Mouse (Mus musculus) Patski (cell line): ENCODE measurements at regions not wholly inside any gene's neighbourhood (a gene's known extent, or its start where the extent isn't known, plus 50 kb on each side); places are given as distances from the start of the nearest gene placed in this dataset.

Source experiments
- ATAC-seq: fragments of 100-300 bp; one replicate; pipeline ENCODE4 v1.8.0; 2021
- CTCF ChIA-PET: fragments of 350-600 bp; sonication (Branson Sonifier 250); formaldehyde crosslinking; loops from one replicate; lab custom pipeline; 2022; ENCODE audit warnings: inconsistent platforms; lab: Charles Lee
- POLR2A ChIA-PET: fragments of 350-600 bp; sonication (Branson Sonifier 250); formaldehyde crosslinking; loops from one replicate; lab custom pipeline; 2022; ENCODE audit warnings: antibody characterized with exemption, inconsistent platforms; lab: Charles Lee
- DNase-seq: peaks from one replicate; pipeline ENCODE4 v3.0.0-alpha.2; 2011; ENCODE audit warnings: low read depth, low spot score
- H3K27me3 ChIP-seq: fragments of 371-371 bp; one replicate; pipeline ENCODE4 v1.5.1; 2021
- CTCF ChIP-seq: fragments of 100-300 bp; IDR thresholded peaks from one replicate; pipeline ENCODE4 v1.5.1; 2021
- in situ Hi-C: fragments of 300-500 bp; cut with MboI; formaldehyde crosslinking; loops from 3 replicates; pipeline ENCODE4 v1.11.1; 2018; ENCODE audit warnings: low pct_unique_long_range_greater_than_20kb, mixed read lengths

DNA sequence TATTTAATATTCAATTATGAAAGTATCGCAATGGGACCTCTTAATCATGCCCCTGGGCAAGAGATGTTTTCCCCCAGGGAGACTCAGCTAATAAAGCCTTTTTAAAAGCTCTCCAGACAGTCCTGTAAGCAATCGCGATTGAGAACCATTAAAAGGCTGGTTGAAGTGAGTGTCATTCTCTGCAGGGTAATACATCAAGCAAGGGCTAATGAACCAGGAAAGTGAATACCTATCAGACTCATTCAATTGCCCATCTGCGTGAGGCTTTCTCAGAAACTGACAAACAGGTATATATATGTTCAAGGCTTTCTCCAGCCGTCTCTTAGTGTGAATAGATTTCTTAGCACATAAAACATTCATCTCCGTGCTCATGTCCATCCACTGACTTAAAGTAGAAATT is 286.8 kb upstream of the Xrcc4 start:
- DNase-seq (no peak), ATAC-seq (no peak)
- in situ Hi-C loops = no loop called here
- CTCF ChIA-PET = no interaction called here
- no peaks in the 10 kb centered on the region for H3K27me3 ChIP-seq
- POLR2A ChIA-PET = no interaction called here
- no peak for TF ChIP-seq CTCF

- ChIA-PET CTCF (no interaction called here), POLR2A (no interaction called here)
- DNase-seq = no peak
- H3K27me3 ChIP-seq = no peaks in the 10 kb centered on the region
- no peak for TF ChIP-seq CTCF
- in situ Hi-C loops = no loop called here
- ATAC-seq = no peak
Measured at GRCm38 (mm10) chr13:90371415-90372150, 282.2 kb upstream of the Xrcc4 start.

DNA sequence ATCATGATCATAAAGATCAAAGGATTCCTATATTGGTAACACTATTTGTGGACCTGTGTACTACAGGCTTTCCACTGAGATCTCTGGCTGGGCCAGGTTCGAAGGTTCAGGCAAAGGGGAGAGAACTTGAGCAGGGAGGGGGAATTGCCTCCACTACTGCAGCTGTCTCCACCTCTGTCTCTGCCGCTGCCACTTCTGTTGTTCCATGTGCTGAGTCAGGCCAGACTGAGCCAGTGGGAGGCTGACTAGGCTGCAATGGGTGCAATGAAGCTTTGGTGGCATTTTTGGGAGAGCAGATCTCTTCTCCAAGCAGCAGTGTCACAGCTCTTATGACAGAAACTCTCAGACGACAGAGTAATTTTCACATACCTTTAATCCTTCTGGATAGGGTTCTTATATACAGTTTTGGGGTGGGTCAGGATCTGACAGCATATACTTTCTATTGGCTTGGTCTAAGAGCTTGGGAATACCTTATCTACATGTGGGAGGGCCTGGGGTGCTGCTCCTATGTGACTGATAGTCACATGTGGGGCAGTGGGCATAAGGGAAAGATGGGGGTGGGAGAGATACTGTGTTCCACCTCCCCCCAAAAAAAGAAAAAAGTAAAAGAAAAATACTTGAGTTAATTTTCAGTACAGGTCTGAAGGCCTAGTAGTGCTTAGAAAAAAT is 281.5 kb upstream of the Xrcc4 start:
- no peaks in the 10 kb centered on the region for H3K27me3 ChIP-seq
- ATAC-seq = no peak
- in situ Hi-C loops = no loop called here
- CTCF ChIA-PET = no interaction called here
- POLR2A ChIA-PET = no interaction called here
- TF ChIP-seq CTCF = no peak
- no peak for DNase-seq

DNA sequence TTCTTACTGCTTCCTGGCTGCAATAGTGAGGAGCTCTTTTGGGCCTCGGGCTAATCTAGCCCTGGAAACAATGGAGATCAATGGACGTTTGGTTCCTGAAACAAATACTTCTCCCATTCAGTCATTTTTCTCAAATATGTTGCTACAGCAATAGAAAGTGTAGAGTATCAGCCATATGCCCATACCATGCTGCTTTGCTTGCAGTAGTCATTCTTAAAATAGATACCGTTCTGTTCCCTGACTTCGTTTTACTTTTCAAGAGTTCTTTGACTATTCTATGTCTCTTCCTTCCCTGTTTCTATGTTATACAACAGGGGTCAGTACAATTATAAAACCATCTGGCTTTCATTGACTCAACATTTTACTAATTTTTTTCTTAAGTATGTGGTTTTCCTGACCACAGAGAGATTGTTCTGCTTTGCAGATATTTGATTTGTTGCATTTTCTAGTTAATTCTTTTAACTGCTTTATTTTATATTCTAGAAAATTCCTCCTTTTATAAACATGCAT is 275.2 kb upstream of the Xrcc4 start:
- in situ Hi-C loops = no loop called here
- TF ChIP-seq CTCF = no peak
- ChIA-PET CTCF (no interaction called here), POLR2A (no interaction called here)
- no peak for ATAC-seq
- DNase-seq = no peak
- H3K27me3 ChIP-seq = no peaks in the 10 kb centered on the region

DNA sequence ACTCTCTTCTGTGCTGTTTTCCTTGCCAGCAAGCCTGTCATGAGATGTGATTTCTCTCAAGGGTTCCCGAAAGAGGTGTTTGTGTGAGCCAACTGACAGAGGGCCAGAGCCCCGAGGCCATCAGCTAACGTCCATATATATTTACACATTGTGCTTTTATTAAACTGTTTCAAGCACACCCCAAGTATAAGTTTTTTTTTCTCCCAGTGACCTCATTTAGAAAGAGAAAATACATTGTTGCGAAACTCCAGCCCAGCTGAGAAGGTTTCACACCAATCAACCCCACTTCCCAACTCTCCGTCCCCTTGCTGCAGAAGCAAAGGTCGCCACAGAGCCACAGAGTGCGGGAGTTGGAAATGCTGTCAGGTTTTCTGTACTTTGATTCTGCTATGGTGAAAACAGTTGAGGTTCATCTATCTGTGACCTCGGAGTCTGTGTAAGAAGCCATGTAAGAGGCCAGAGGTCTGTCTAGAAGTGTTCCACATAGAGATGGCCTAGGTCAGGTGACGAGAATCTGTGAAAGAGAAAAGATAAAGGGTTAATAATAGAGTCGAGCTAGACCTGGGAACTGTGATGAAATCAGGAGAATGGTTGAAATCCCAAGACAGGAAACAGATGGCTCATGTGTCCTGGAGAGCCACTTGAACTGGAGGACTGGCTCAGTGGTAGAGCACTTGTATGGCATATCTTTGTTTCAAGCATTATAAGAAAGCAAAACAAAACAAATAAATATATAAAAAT is 270.6 kb upstream of the Xrcc4 start:
- no peaks in the 10 kb centered on the region for H3K27me3 ChIP-seq
- in situ Hi-C loops = no loop called here
- ChIA-PET CTCF (no interaction called here), POLR2A (interaction anchor here (0.6 kb wide), 1 partner anchor 1681 kb away, joined by 3 read pairs; no protein-coding TSS in a partner anchor)
- no peak for TF ChIP-seq CTCF
- DNase-seq (no peak), ATAC-seq (no peak)

- no peaks in the 10 kb centered on the region for H3K27me3 ChIP-seq
- CTCF ChIA-PET = no interaction called here
- no peak for ATAC-seq
- no peak for TF ChIP-seq CTCF
- no peak for DNase-seq
- in situ Hi-C loops = no loop called here
- POLR2A ChIA-PET = interaction anchor here (0.6 to 0.7 kb wide), 2 partner anchors 57 to 368 kb away, joined by 3 read pairs; no protein-coding TSS in a partner anchor
Measured at GRCm38 (mm10) chr13:90358149-90358548, 268.7 kb upstream of the Xrcc4 start.

- DNase-seq (no peak), ATAC-seq (no peak)
- no peak for TF ChIP-seq CTCF
- in situ Hi-C loops = no loop called here
- H3K27me3 ChIP-seq = no peaks in the 10 kb centered on the region
- ChIA-PET CTCF (interaction anchor here (0.8 to 3.1 kb wide), 3 partner anchors 9 to 16 kb away, joined by 3 to 10 read pairs (median 3); no protein-coding TSS in a partner anchor), POLR2A (interaction anchor here (0.6 kb wide), 1 partner anchor 14 kb away, joined by 3 read pairs; no protein-coding TSS in a partner anchor)
Measured at GRCm38 (mm10) chr13:90355602-90356001, 266.2 kb upstream of the Xrcc4 start.

DNA sequence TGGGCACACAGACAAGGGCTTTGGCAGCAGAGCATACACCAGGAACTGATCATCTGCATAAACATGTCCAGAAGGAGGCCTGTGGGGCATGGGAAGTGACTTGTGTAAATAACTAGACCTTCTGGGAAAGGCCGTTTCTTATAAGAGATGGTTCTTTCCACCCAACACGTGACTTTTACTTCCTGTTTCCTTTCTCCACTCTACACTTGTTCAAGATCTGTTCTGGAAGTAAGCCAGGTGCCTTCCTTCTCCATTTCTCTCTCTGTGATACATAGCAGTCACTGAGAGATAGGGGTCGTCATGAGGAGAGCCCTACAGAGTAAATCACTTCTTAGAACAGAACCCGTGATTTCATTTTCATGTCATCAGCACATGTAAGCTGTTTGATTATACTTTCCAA is 253.4 kb upstream of the Xrcc4 start:
- ChIA-PET CTCF (interaction anchor here (2.3 kb wide), 1 partner anchor 11 kb away, joined by 10 read pairs; no protein-coding TSS in a partner anchor), POLR2A (no interaction called here)
- TF ChIP-seq CTCF = no peak
- DNase-seq = no peak
- in situ Hi-C loops = no loop called here
- no peaks in the 10 kb centered on the region for H3K27me3 ChIP-seq
- no peak for ATAC-seq

DNA sequence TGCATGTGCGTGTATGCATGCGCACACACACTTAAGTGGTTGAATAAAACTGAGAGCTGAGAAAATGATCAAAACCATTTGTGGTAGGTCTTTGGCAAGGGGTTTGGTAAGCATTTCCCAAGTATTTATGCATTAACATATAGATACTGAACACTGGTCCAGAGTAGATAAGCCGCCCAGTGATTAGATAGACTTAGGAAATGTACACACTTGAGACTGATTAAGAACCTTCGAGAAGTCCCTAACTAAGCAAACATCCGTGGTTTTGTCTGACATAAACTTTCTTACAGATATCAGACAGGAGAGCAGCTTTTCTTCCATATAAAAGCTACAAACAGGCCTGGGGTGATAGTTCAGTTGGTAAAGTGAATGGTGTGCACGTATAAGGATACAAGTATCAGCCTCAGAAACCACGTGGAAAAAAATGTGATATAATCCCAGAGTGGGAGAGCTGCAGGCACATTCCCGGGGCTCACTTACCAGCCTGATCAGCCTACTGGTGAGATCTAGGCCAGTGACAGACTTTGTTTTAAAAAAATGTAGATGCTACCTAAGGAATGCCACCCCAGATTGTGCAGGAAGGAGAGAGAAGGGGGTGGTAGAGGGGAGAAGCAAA is 252.3 kb upstream of the Xrcc4 start:
- TF ChIP-seq CTCF = no peak
- no peak for DNase-seq
- CTCF ChIA-PET = interaction anchor here (2.3 kb wide), 1 partner anchor 12 kb away, joined by 10 read pairs; no protein-coding TSS in a partner anchor
- POLR2A ChIA-PET = interaction anchor here (0.6 kb wide), 1 partner anchor 14 kb away, joined by 3 read pairs; no protein-coding TSS in a partner anchor
- H3K27me3 ChIP-seq = no peaks in the 10 kb centered on the region
- ATAC-seq = no peak
- in situ Hi-C loops = no loop called here
